Mouse (Mus musculus) central nervous system, embryonic 14 days (tissue): Measurements from ENCODE around the gene Fh1. TPM values are rescaled to one million over a fixed set of nuclear protein-coding genes. Genes with fewer than 3 reads are reported as not detected.

Experiments used
- polyA plus RNA-seq: library from polyadenylated mRNA; depleted of rRNA; stranded (reverse); fragments of >200 nt; gene quantifications from 2 replicates; pipeline ENCODE4 v1.2.3, GENCODE M21; 2012; rRNA removed

Fh1 gene
- polyA plus RNA-seq: 80.1 and 83.5 TPM in 2 replicates

GRCm38 (mm10) chr1:175625257-175625879, at the start of gene Fh1:
TSS of gene Fh1 (minus strand) at chr1:175625635.

GRCm38 (mm10) chr1:175619814-175620431, 5.5 kb downstream of the Fh1 start, which contains the start of gene Kmo:
TSS of gene Kmo (plus strand) at chr1:175620381.

Other genes starting within 250 kb of the Fh1 start
- gene Rgs7, start 133.1 kb downstream of the Fh1 start, polyA plus RNA-seq: 17.3 and 20.1 TPM in 2 replicates
- 0.07 and 0.13 TPM in 2 replicates for gene Kmo, start 5.3 kb downstream of the Fh1 start, polyA plus RNA-seq
- gene Opn3, start 67.1 kb upstream of the Fh1 start, polyA plus RNA-seq: 3.2 and 4.4 TPM in 2 replicates
- gene Chml, start 67.3 kb upstream of the Fh1 start, polyA plus RNA-seq: 3.7 and 3.9 TPM in 2 replicates
- gene Wdr64, start 73.0 kb upstream of the Fh1 start, polyA plus RNA-seq: 0.05 TPM in 1 of 2 replicates, not detected in the other